20 mouse cellular contexts compared by ENCODE assay signal in the genomic region with DNA sequence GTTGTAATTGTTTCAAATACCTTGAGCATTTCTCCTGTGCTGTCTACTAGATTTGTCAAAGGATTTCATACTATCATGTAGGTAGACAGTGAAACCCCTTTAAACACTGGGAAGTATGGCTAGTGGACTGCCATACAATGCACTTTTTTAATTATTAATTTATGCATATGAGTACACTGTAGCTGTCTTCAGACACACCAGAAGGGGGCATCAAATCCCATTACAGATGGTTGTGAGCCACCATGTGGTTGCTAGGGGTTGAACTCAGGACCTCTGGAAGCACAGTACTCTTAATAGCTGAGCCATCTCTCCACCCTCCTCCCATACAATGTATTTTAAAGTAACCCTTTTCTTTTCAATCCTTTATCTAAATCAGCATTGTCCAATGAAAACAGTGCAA.
A peak's percentile ranks its signal among the peaks of the same experiment; 100 is the strongest.
DNase-seq lines count a peak whose midpoint lies in the region; ATAC-seq and TF ChIP-seq lines count a peak whose summit lies in the region.
"Had no signal": no experiment of that assay in that cellular context is flagged by ENCODE, and none has a peak within 500 bp of the region (broad histone marks: within the 10 kb centered on the region; RNA-seq: fewer than 3 reads in every experiment).

No protein-coding gene starts in this region.

- no peak overlapping the region for H3K9ac ChIP-seq in heart, adult 2 months (ENCODE audit: low read depth, low read length)
- H3K9ac ChIP-seq in stomach, postnatal 0 days (ENCODE audit: low read length) = no peak overlapping the region
- H3K9ac ChIP-seq: embryonic facial prominence, embryonic 15.5 days; heart, embryonic 12.5 days had no signal

- no peak for TF ChIP-seq POLR2A in cerebellum, adult 2 months (IDR thresholded peaks at IDR 0.05; ENCODE audit: borderline replicate concordance, insufficient read depth, low read length)
- no peak for TF ChIP-seq POLR2A in heart, adult 2 months (IDR thresholded peaks at IDR 0.05; ENCODE audit: insufficient read depth, low read depth, low read length)

- intact Hi-C loops in heart, adult 2 months (cut with DNase I) = no loop called here
- intact Hi-C loops in left cerebral cortex, adult 2 months (cut with DNase I) = loop anchor here (5.0 kb wide), 1 partner anchor 51 kb away; no protein-coding TSS in a partner anchor
- intact Hi-C loops in left cerebral cortex, postnatal 36 days (cut with DNase I) = loop anchor here (5.0 kb wide), 1 partner anchor 46 kb away; no protein-coding TSS in a partner anchor

- H3K27ac ChIP-seq in cerebellum, adult 2 months (ENCODE audit: insufficient read depth, low read length) = no peak overlapping the region
- H3K27ac ChIP-seq in heart, adult 2 months = no peak overlapping the region
- H3K27ac ChIP-seq in left cerebral cortex, adult 2 months = no peak overlapping the region
- no peak overlapping the region for H3K27ac ChIP-seq in stomach, postnatal 0 days (replicated peaks)
- H3K27ac ChIP-seq: embryonic facial prominence, embryonic 15.5 days had no signal

- no peak for ATAC-seq in stomach, postnatal 0 days (ENCODE audit: low FRiP score, low TSS enrichment)
- ATAC-seq: activated CD4-positive, CD25-positive, alpha-beta regulatory T cell, adult 4 months; CD4-positive, CD25-positive, alpha-beta regulatory T cell, adult 4 months; hindbrain, embryonic 16.5 days; Patski had no signal

- peaks cover 41% of the 10 kb centered on the region for H3K4me1 ChIP-seq in cerebellum, adult 2 months (ENCODE audit: control insufficient read depth, insufficient read depth, low read length)
- H3K4me1 ChIP-seq in heart, adult 2 months (ENCODE audit: control insufficient read depth, insufficient read depth, low read length) = peaks cover 1% of the 10 kb centered on the region; the same call in 1 of the 2 replicates
- no peaks in the 10 kb centered on the region for H3K4me1 ChIP-seq in stomach, postnatal 0 days (replicated peaks; ENCODE audit: control insufficient read depth, insufficient read depth)
- H3K4me1 ChIP-seq: embryonic facial prominence, embryonic 15.5 days had no signal

- H3K9me3 ChIP-seq in stomach, postnatal 0 days (ENCODE audit: control insufficient read depth, low read length) = no peaks in the 10 kb centered on the region
- H3K9me3 ChIP-seq: embryonic facial prominence, embryonic 15.5 days; heart, embryonic 12.5 days had no signal

- TF ChIP-seq EP300 in heart, adult 2 months (IDR thresholded peaks at IDR 0.05; ENCODE audit: insufficient read depth, low read depth, low read length) = no peak
- no peak for TF ChIP-seq EP300 in stomach, postnatal 0 days (optimal IDR thresholded peaks at IDR 0.05)

- H3K4me2 ChIP-seq in stomach, postnatal 0 days (replicated peaks; ENCODE audit: low read depth) = no peak overlapping the region
- H3K4me2 ChIP-seq: embryonic facial prominence, embryonic 15.5 days; heart, embryonic 12.5 days had no signal

- peak; percentile 17; the same call in 1 of the 2 replicates for TF ChIP-seq CTCF in cerebellum, adult 2 months (IDR thresholded peaks at IDR 0.05; ENCODE audit: borderline replicate concordance, insufficient read depth, low read depth, low read length)
- TF ChIP-seq CTCF in heart, adult 2 months (IDR thresholded peaks at IDR 0.05) = peak; percentile 8; the same call in 1 of the 2 replicates
- peak; percentile 25 for TF ChIP-seq CTCF in left cerebral cortex, adult 2 months (IDR thresholded peaks at IDR 0.05)
- TF ChIP-seq CTCF in stomach, postnatal 0 days (IDR thresholded peaks at IDR 0.05; ENCODE audit: low read depth) = peak; percentile 22; the same call in 1 of the 2 replicates

- H3K79me2 ChIP-seq in heart, adult 2 months (replicated peaks; ENCODE audit: control insufficient read depth, insufficient read depth, low read length) = no peaks in the 10 kb centered on the region

- DNase-seq in cerebellum, adult 2 months = no peak
- no peak for DNase-seq in cerebellum, postnatal 14 days
- no peak for DNase-seq in heart, adult 2 months
- no peak for DNase-seq in heart, adult 8-10 months (ENCODE audit: low spot score)
- DNase-seq in left cerebral cortex, adult 2 months (ENCODE audit: extremely low spot score in 1 of 2, low spot score in 2 of 2) = no peak
- DNase-seq in left cerebral cortex, postnatal 36 days (ENCODE audit: low spot score in 2 of 2) = no peak
- no peak for DNase-seq in stomach, postnatal 0 days (ENCODE audit: low spot score)
- DNase-seq: adrenal gland, adult 2 months; adrenal gland, postnatal 25 days; B cell, adult 2 months; embryo, embryonic 11 days; gastrocnemius, postnatal 36 days; heart, adult 18-20 months; heart, postnatal 36 days had no signal

- H3K4me3 ChIP-seq in cerebellum, adult 2 months (replicated peaks; ENCODE audit: insufficient read depth, low read depth, low read length) = no peak overlapping the region
- no peak overlapping the region for H3K4me3 ChIP-seq in heart, adult 2 months
- H3K4me3 ChIP-seq in left cerebral cortex, adult 2 months = no peak overlapping the region
- no peak overlapping the region for H3K4me3 ChIP-seq in stomach, postnatal 0 days (ENCODE audit: low read depth, low read length)
- H3K4me3 ChIP-seq: embryonic facial prominence, embryonic 15.5 days; heart, embryonic 12.5 days had no signal

- no peaks in the 10 kb centered on the region for H3K36me3 ChIP-seq in heart, adult 2 months (ENCODE audit: control insufficient read depth, insufficient read depth, low read length)
- peaks cover 4% of the 10 kb centered on the region for H3K36me3 ChIP-seq in stomach, postnatal 0 days (ENCODE audit: control insufficient read depth, insufficient read depth, low read length)

- H3K27me3 ChIP-seq in cerebellum, adult 2 months (ENCODE audit: control insufficient read depth, insufficient read depth, low read length) = no peaks in the 10 kb centered on the region
- H3K27me3 ChIP-seq in heart, adult 2 months (ENCODE audit: control insufficient read depth, insufficient read depth, low read length) = no peaks in the 10 kb centered on the region
- H3K27me3 ChIP-seq in stomach, postnatal 0 days (ENCODE audit: control insufficient read depth, insufficient read depth, low read length) = no peaks in the 10 kb centered on the region
- H3K27me3 ChIP-seq: embryonic facial prominence, embryonic 15.5 days; heart, embryonic 12.5 days; Patski had no signal
